Mouse (Mus musculus): ENCODE measurements at regions not wholly inside any gene's neighbourhood (a gene's known extent, or its start where the extent isn't known, plus 50 kb on each side); places are given as distances from the start of the nearest gene placed in this dataset.

GRCm38 (mm10) chr6:107459220-107459619 lies 70.3 kb upstream of the Lrrn1 start:
- TF ChIP-seq MAX (IDR thresholded peaks at IDR 0.05; ENCODE audit: low read depth) (no peak), POLR2A (IDR thresholded peaks at IDR 0.05; ENCODE audit: insufficient read length, low read depth) (no peak), POLR2AphosphoS2 (IDR thresholded peaks at IDR 0.05; ENCODE audit: insufficient read length, low read depth) (no peak)

Measured in myocyte (in vitro differentiated cells).